Mouse (Mus musculus) embryonic facial prominence, embryonic 11.5 days (tissue): ENCODE measurements at regions not wholly inside any gene's neighbourhood (a gene's known extent, or its start where the extent isn't known, plus 50 kb on each side); places are given as distances from the start of the nearest gene placed in this dataset.

Experiments
- ATAC-seq: fragments of 200-750 bp; cut with Nextera tagmentation; replicated peaks from 2 replicates; pipeline ENCODE4 v1.8.0; 2017; ENCODE audit warnings: low read depth; ENCODE audit not compliant: insufficient number of reproducible peaks, low FRiP score, low TSS enrichment
- DNase-seq: peaks from one replicate; pipeline ENCODE4 v3.0.0-alpha.2; 2015; ENCODE audit warnings: low spot score
- H3K27ac ChIP-seq: fragments of 300-500 bp; sonication (generic); replicated peaks from 2 replicates; pipeline ENCODE4 v1.5.1; 2014; ENCODE audit warnings: mild to moderate bottlenecking, low read depth, low read length, control low read depth
- H3K27me3 ChIP-seq: fragments of 300-500 bp; sonication (generic); 2 replicates; pipeline ENCODE4 v1.6.1; 2014; ENCODE audit warnings: mild to moderate bottlenecking, low read length, moderate library complexity, mixed read lengths; ENCODE audit not compliant: control insufficient read depth, insufficient read depth
- H3K36me3 ChIP-seq: fragments of 300-500 bp; sonication (generic); replicated peaks from 2 replicates; pipeline ENCODE4 v1.6.1; 2014; ENCODE audit warnings: low read depth, mild to moderate bottlenecking, low read length, moderate library complexity, mixed read lengths; ENCODE audit not compliant: control insufficient read depth, insufficient read depth
- H3K4me1 ChIP-seq: fragments of 300-500 bp; sonication (generic); 2 replicates; pipeline ENCODE4 v1.6.1; 2014; ENCODE audit warnings: low read length, mixed read lengths; ENCODE audit not compliant: control insufficient read depth, insufficient read depth
- H3K4me2 ChIP-seq: fragments of 300-500 bp; sonication (generic); 2 replicates; pipeline ENCODE4 v1.6.1; 2014; ENCODE audit warnings: low read depth, mild to moderate bottlenecking, control low read depth, low read length, moderate library complexity
- H3K4me3 ChIP-seq: fragments of 300-500 bp; sonication (generic); 2 replicates; pipeline ENCODE4 v1.5.1; 2014; ENCODE audit warnings: low read depth, low read length, control low read depth
- H3K9ac ChIP-seq: fragments of 300-500 bp; sonication (generic); replicated peaks from 2 replicates; pipeline ENCODE4 v1.6.1; 2014; ENCODE audit warnings: mild to moderate bottlenecking, control low read depth, low read length
- H3K9me3 ChIP-seq: fragments of 300-500 bp; sonication (generic); replicated peaks from 2 replicates; pipeline ENCODE4 v1.6.1; 2016; ENCODE audit warnings: mild to moderate bottlenecking, low read length, inconsistent platforms, mixed read lengths; ENCODE audit not compliant: control insufficient read depth
- WGBS: fragments of 180-500 bp; shearing (Covaris S2); extraction: QIAGEN DNeasy Blood & Tissue Kit; methylation state at CpG from one replicate; pipeline ENCODE4 v1.1.7; 2014; 5-methylcytosine and 5-hydroxymethylcytosine counted together

DNA sequence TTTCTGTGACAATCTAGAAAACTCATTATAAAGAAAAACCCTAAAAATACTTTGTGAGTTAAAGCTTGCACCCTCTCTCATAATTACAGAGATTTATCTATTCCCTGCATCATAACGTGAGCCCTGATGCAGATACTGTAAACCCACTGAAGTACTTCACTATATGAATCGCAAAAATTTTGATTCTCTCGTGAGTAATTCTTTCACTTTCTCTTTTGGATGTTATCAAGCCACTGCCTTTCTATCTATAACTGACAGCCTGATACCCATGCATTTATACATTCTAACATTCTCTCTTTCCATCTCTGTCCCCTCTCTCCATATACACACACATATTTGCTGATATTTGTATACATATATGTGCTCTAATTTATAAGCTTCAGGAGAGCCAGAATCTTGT lies 264.1 kb upstream of the Gm765 start:
- no peak overlapping the region for H3K4me3 ChIP-seq
- no peak overlapping the region for H3K4me2 ChIP-seq
- no peaks in the 10 kb centered on the region for H3K9me3 ChIP-seq
- no peak for ATAC-seq
- no peak overlapping the region for H3K9ac ChIP-seq
- H3K4me1 ChIP-seq, result no peaks in the 10 kb centered on the region
- no peak overlapping the region for H3K27ac ChIP-seq
- no peaks in the 10 kb centered on the region for H3K36me3 ChIP-seq
- no peak for DNase-seq
- H3K27me3 ChIP-seq, result no peaks in the 10 kb centered on the region
- 88% methylated on average over 3 of the region's 3 CpGs for WGBS

DNA sequence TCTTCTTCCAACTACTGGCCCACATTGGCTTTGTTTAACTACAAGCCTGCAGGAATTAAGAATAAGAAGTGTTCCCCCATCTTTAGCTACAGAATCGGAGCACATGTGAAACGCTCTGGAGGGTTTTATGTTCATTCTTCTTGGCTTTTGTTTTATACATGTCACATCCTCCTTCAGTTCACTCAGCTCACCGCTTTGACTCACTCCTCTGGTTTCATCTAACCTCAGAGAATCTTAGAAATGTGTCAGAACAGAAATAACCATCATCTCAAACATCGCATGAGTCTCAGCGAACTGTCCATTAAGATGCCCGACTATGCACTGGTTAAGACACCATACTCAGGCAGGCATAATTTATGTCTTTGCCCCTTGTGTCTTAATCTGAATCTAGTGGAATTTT lies 255.1 kb upstream of the Gm765 start:
- H3K4me2 ChIP-seq, result no peak overlapping the region
- no peaks in the 10 kb centered on the region for H3K4me1 ChIP-seq
- no peaks in the 10 kb centered on the region for H3K9me3 ChIP-seq
- no peak overlapping the region for H3K4me3 ChIP-seq
- ATAC-seq (no peak), DNase-seq (no peak)
- H3K27me3 ChIP-seq, result no peaks in the 10 kb centered on the region
- no peaks in the 10 kb centered on the region for H3K36me3 ChIP-seq
- 93% methylated on average over 6 of the region's 6 CpGs for WGBS
- H3K27ac ChIP-seq, result no peak overlapping the region
- no peak overlapping the region for H3K9ac ChIP-seq

DNA sequence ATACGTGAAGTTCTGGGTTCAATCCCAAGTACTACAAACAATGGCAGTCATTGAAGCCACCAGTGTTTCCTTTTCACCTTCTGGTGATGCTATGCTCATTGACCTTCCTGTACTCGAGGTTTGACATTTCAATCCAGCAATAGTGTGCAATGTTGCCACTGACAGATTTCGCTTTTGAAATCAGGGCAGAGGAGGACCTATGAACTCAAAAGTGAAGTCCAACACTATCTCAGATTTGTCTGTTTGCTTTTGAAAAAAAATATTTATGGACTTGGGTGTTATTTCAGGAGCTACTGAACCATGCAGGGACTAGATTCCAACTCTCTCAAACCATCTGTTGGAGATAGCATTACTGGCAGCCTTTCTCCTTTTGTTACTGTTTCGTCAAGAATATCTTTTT lies 248.4 kb upstream of the Gm765 start:
- no peak for DNase-seq
- no peak overlapping the region for H3K4me2 ChIP-seq
- H3K4me1 ChIP-seq, result no peaks in the 10 kb centered on the region
- no peak for ATAC-seq
- 69% methylated on average over 4 of the region's 4 CpGs for WGBS
- H3K4me3 ChIP-seq, result no peak overlapping the region
- H3K27ac ChIP-seq, result no peak overlapping the region
- H3K9ac ChIP-seq, result no peak overlapping the region
- no peaks in the 10 kb centered on the region for H3K36me3 ChIP-seq
- no peaks in the 10 kb centered on the region for H3K9me3 ChIP-seq
- H3K27me3 ChIP-seq, result no peaks in the 10 kb centered on the region

DNA sequence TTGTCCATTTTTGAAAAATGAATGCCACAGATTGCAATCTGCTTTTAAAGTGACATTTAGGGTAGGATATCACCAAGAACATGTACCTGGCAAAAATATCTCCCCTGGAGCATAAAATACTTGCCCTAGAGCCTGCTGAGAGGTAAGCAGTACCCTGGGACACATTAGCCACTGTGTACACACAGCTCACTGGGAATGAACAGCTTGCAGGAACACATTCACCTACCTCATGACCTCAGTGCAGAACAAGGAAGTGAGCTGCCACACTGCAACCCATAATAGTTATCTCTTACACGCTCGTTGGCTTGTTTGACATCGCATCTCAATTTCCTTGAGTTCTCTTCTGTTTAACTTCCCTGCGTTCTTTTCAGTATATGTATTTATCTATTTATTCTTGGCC lies 246.4 kb upstream of the Gm765 start:
- 73% methylated on average over 4 of the region's 4 CpGs for WGBS
- H3K27ac ChIP-seq, result no peak overlapping the region
- H3K27me3 ChIP-seq, result no peaks in the 10 kb centered on the region
- H3K9ac ChIP-seq, result no peak overlapping the region
- DNase-seq (no peak), ATAC-seq (no peak)
- H3K4me2 ChIP-seq, result no peak overlapping the region
- no peak overlapping the region for H3K4me3 ChIP-seq
- no peaks in the 10 kb centered on the region for H3K9me3 ChIP-seq
- H3K4me1 ChIP-seq, result no peaks in the 10 kb centered on the region
- H3K36me3 ChIP-seq, result no peaks in the 10 kb centered on the region

DNA sequence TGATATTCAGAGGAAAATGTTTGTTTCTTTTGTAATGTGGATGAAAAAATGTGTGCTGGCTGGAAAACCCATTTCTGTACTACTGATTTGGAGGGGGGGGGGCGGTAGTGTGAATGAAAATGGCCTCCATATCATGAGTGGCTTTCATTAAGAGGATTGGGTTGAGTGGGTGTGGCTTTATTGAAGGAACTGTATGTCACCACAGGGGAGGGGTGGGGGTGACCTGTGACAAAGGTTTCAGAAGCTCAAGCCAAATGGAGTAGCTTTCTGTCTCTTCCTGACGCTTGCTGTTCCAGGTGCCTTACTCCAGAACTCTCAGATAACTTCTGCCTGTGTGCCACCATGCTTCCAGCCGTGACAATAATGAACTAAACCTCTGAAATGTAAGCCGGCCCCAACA lies 242.0 kb upstream of the Gm765 start:
- Histone ChIP-seq H3K27me3 (no peaks in the 10 kb centered on the region), H3K4me2 (no peak overlapping the region), H3K9me3 (no peaks in the 10 kb centered on the region), H3K27ac (no peak overlapping the region), H3K9ac (no peak overlapping the region), H3K4me1 (no peaks in the 10 kb centered on the region), H3K36me3 (no peaks in the 10 kb centered on the region), H3K4me3 (no peak overlapping the region)
- DNase-seq (no peak), ATAC-seq (no peak)
- 84% methylated on average over 4 of the region's 4 CpGs for WGBS

DNA sequence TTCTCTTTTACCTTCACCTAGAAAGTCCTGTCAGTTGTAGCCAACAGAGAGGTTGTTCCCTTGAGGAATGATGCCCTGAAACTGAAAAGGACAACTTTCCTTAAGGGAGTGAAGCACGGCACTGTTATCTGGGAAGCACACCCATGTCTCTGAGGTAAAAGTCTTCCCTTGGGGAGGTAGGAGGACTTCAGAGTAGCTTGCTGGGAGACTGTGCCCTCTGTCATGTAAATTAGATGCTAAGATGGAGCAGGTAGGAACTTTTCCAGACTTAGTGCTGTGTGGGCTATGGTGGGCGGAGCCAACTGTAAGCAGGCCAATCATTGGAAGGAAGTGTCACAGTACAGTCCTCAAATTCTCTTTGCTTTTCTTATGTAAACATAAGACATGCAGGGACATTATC lies 240.3 kb upstream of the Gm765 start:
- Histone ChIP-seq H3K27ac (no peak overlapping the region), H3K9me3 (no peaks in the 10 kb centered on the region), H3K36me3 (no peaks in the 10 kb centered on the region), H3K4me1 (no peaks in the 10 kb centered on the region), H3K4me2 (no peak overlapping the region), H3K9ac (no peak overlapping the region), H3K27me3 (no peaks in the 10 kb centered on the region), H3K4me3 (no peak overlapping the region)
- ATAC-seq, result no peak
- DNase-seq, result no peak
- WGBS, result 44% methylated on average over 2 of the region's 2 CpGs

DNA sequence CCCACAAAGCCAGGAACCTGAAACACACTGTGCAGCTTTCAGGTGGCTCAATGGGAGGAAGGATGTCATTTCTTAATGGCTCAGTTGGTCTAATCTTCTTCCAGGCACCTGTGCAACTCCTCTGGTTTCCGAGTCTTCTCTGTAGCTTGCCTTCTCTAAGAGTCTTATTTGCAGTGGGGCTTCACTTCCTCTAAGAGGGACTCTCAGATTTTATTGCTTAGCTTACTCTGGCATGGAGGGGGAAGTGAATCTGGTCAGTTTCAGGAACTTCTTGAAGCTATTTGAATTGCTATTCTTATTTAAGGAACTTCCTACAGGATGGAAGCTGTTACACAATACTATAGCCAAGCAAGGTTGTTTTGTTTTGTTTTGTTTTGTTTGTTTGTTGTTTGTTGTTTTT lies 232.7 kb upstream of the Gm765 start:
- H3K27ac ChIP-seq, result no peak overlapping the region
- 89% methylated on average over 1 of the region's 1 CpGs for WGBS
- DNase-seq (no peak), ATAC-seq (no peak)
- no peaks in the 10 kb centered on the region for H3K9me3 ChIP-seq
- no peak overlapping the region for H3K4me2 ChIP-seq
- H3K4me1 ChIP-seq, result no peaks in the 10 kb centered on the region
- no peaks in the 10 kb centered on the region for H3K36me3 ChIP-seq
- H3K4me3 ChIP-seq, result no peak overlapping the region
- no peak overlapping the region for H3K9ac ChIP-seq
- no peaks in the 10 kb centered on the region for H3K27me3 ChIP-seq

DNA sequence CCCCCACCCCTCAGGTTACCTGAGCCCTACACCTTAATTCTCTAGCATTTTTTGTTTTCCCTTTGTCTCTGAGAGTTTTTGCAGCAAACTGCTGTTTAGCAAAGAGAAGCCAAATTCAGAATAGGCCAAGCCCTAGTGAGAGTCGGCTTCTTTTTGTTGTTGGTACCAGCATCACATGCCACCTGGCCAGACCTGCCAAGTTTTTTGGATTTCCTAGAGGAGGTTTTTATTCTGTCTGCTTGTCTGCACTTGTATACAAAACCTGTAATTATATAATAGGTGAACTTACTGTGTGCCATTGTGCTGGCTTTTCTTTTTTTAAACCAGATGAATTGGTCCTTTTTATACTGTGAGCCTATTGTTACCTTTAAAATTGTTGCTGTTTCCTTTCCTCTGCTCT lies 213.1 kb upstream of the Gm765 start:
- Histone ChIP-seq H3K4me1 (no peaks in the 10 kb centered on the region), H3K27me3 (no peaks in the 10 kb centered on the region), H3K36me3 (no peaks in the 10 kb centered on the region), H3K27ac (no peak overlapping the region), H3K4me3 (no peak overlapping the region), H3K4me2 (no peak overlapping the region), H3K9me3 (no peaks in the 10 kb centered on the region), H3K9ac (no peak overlapping the region)
- ATAC-seq, result no peak
- WGBS, result 81% methylated on average over 1 of the region's 1 CpGs
- DNase-seq, result no peak

DNA sequence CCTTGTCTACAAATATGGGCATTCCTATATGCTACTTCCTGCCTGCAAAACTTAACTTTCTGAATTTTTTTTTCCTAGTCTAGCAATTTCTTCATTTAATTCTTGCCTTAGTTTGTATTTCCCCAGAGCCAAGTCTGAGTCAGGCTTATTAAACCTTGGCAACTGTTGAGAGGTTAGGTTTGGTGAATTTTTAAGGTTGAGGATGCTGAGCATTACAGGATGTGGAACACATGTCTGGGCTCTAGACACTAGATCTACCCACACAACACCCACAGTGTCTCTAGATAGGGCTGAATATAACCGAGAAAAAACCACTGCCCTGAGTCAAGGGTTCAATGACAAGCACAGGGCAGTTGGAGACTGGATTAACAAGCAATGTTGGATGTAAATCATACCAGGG lies 211.4 kb upstream of the Gm765 start:
- no peak overlapping the region for H3K9ac ChIP-seq

More for the DNA sequence above, 211.4 kb upstream of the Gm765 start:
- Histone ChIP-seq H3K27me3 (no peaks in the 10 kb centered on the region), H3K4me2 (no peak overlapping the region), H3K4me1 (no peaks in the 10 kb centered on the region), H3K9me3 (no peaks in the 10 kb centered on the region), H3K27ac (no peak overlapping the region), H3K36me3 (no peaks in the 10 kb centered on the region), H3K4me3 (no peak overlapping the region)
- ATAC-seq (no peak), DNase-seq (no peak)
- WGBS, result 61% methylated on average over 1 of the region's 1 CpGs
